Mouse (Mus musculus): ENCODE measurements around the gene Teddm1b.

DNA sequence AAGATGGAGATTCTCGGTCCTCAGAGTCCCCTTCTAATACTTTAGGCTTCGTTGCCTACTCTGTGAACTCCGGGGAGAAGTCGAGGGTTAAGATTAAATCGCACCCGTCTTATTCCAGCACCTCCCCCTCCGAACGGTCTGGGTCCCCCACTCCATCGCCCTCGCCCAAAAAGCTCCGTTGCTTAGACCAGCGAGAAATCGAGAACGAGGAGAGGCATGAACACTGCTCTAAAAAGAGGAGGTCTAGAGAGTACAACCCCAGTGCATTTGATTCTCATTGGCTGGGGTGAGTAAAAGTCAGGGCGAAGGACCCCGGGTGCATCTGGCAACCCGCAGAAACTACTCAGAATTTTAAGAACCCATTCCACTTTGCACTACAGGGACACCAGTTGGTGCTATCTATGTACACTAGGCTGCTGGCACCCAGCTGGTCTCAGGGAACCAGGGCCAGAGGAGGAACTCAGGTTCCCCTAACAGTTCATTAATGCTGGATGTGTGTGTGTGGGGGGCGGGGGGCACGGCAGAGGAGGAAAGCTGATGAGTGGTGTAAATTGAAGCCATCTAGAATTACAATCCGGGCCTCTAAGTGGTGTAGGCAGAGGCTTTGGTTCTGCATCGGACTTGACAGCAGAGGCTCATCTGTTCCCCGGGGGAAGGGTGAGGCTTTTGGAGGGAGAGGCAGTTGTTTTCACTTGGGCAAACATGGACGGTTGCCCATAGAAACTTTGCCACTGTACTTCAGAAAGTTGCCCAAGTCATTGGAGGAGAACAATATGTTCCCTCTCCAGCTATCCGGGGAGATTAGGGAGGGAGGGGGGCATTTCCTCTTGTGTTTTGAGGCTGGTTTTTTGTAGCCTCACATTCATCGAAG, 26.9 kb downstream of the Teddm1b start:
- TF ChIP-seq CTCF (IDR thresholded peaks at IDR 0.05; ENCODE audit: borderline replicate concordance, insufficient read depth, low read depth, low read length) (no peak), POLR2A (IDR thresholded peaks at IDR 0.05; ENCODE audit: borderline replicate concordance, insufficient read depth, low read length) (no peak)
